Mouse (Mus musculus): ENCODE measurements around the gene Polg2. TPM values are rescaled to one million over a fixed set of nuclear protein-coding genes. Genes with fewer than 3 reads are reported as not detected.
"Not testable (repeated sequence)": the region's sequence is repeated elsewhere in the genome, so short reads cannot be mapped to it uniquely, and the experiment has no call there.

Polg2 gene
- total RNA-seq, 2 experiments from 2014 or later: 3.1 to 3.4 TPM

- DNase-seq: peak; percentile 97
Observed at GRCm38 (mm10) chr11:106788775-106789459, 9.6 kb upstream of the Polg2 start, which contains the start of the genes Ddx5 and Cep95. Gene Ddx5 (minus strand): TSS chr11:106789185. Gene Cep95 (plus strand): TSS chr11:106789252.

- DNase-seq: peak; percentile 100
Observed at GRCm38 (mm10) chr11:106788026-106788774, 8.9 kb upstream of the Polg2 start.

- DNase-seq: peak; percentile 94
Observed at GRCm38 (mm10) chr11:106787131-106788025, 8.0 kb upstream of the Polg2 start.

GRCm38 (mm10) chr11:106785043-106785442 lies 5.7 kb upstream of the Polg2 start:
- DNase-seq: no peak

- no peak for DNase-seq
Observed at GRCm38 (mm10) chr11:106784476-106784875, 5.1 kb upstream of the Polg2 start.

GRCm38 (mm10) chr11:106782841-106783764 lies 3.8 kb upstream of the Polg2 start:
- no peak for DNase-seq

GRCm38 (mm10) chr11:106782271-106782670 lies 2.9 kb upstream of the Polg2 start:
- not testable (repeated sequence) for DNase-seq

GRCm38 (mm10) chr11:106780590-106781220 lies 1.4 kb upstream of the Polg2 start:
- no peak for DNase-seq

GRCm38 (mm10) chr11:106780089-106780425 lies 720 bp upstream of the Polg2 start:
- DNase-seq: no peak

- no peak for DNase-seq
Observed at GRCm38 (mm10) chr11:106778589-106779387, 549 bp downstream of the Polg2 start.

- no peak for DNase-seq
Observed at GRCm38 (mm10) chr11:106778132-106778531, 1.2 kb downstream of the Polg2 start.

- no peak for DNase-seq
Observed at GRCm38 (mm10) chr11:106777395-106777794, 1.9 kb downstream of the Polg2 start.

GRCm38 (mm10) chr11:106776960-106777359 lies 2.4 kb downstream of the Polg2 start:
- DNase-seq: no peak

- DNase-seq: no peak
Observed at GRCm38 (mm10) chr11:106773061-106773460, 6.3 kb downstream of the Polg2 start.

GRCm38 (mm10) chr11:106770195-106770974 lies 9.0 kb downstream of the Polg2 start:
- peak; percentile 21 for DNase-seq

GRCm38 (mm10) chr11:106767516-106767915 lies 11.8 kb downstream of the Polg2 start:
- no peak for DNase-seq

GRCm38 (mm10) chr11:106766611-106767162 lies 12.7 kb downstream of the Polg2 start:
- DNase-seq: no peak

GRCm38 (mm10) chr11:106762800-106763185 lies 16.5 kb downstream of the Polg2 start:
- no peak for DNase-seq

GRCm38 (mm10) chr11:106762139-106762799 lies 17.1 kb downstream of the Polg2 start:
- peak; percentile 43 for DNase-seq

Measured in heart, postnatal 4 days (tissue).